Mouse (Mus musculus) heart, embryonic 13.5 days (tissue): ENCODE data around the gene Slc2a13. TPM values are rescaled to one million over a fixed set of nuclear protein-coding genes. Genes with fewer than 3 reads are reported as not detected.

Experiments used
- ATAC-seq: fragments of 200-750 bp; cut with Nextera tagmentation; 2 replicates; pipeline ENCODE4 v1.8.0; 2017; ENCODE audit warnings: moderate TSS enrichment; ENCODE audit not compliant: insufficient number of reproducible peaks, low FRiP score, low TSS enrichment; ENCODE audit errors: extremely low read depth
- H3K27ac ChIP-seq: fragments of 300-500 bp; sonication (generic); replicated peaks from 2 replicates; pipeline ENCODE4 v1.5.1; 2015; ENCODE audit warnings: moderate library complexity, mild to moderate bottlenecking, inconsistent platforms
- H3K27me3 ChIP-seq: fragments of 300-500 bp; sonication (generic); replicated peaks from 2 replicates; pipeline ENCODE4 v1.6.1; 2015; ENCODE audit warnings: mild to moderate bottlenecking, inconsistent platforms
- H3K36me3 ChIP-seq: fragments of 300-500 bp; sonication (generic); 2 replicates; pipeline ENCODE4 v1.6.1; 2015; ENCODE audit warnings: mild to moderate bottlenecking, inconsistent platforms
- H3K4me1 ChIP-seq: fragments of 300-500 bp; sonication (generic); 2 replicates; pipeline ENCODE4 v1.6.1; 2015; ENCODE audit warnings: inconsistent platforms
- H3K4me2 ChIP-seq: fragments of 300-500 bp; sonication (generic); 2 replicates; pipeline ENCODE4 v1.6.1; 2015; ENCODE audit warnings: inconsistent platforms, mild to moderate bottlenecking, moderate library complexity
- H3K4me3 ChIP-seq: fragments of 300-500 bp; sonication (generic); 2 replicates; pipeline ENCODE4 v1.5.1; 2015; ENCODE audit warnings: moderate library complexity, mild to moderate bottlenecking, inconsistent platforms
- H3K9ac ChIP-seq: fragments of 300-500 bp; sonication (generic); 2 replicates; pipeline ENCODE4 v1.6.1; 2015; ENCODE audit warnings: inconsistent platforms, mild to moderate bottlenecking, moderate library complexity
- H3K9me3 ChIP-seq: fragments of 300-500 bp; sonication (generic); 2 replicates; pipeline ENCODE4 v1.6.1; 2016; ENCODE audit warnings: inconsistent platforms
- WGBS: fragments of 180-500 bp; shearing (Covaris S2); methylation state at CpG from one replicate; pipeline ENCODE4 v1.1.7; 2015; ENCODE audit warnings: mixed read lengths; 5-methylcytosine and 5-hydroxymethylcytosine counted together
- polyA plus RNA-seq: library from polyadenylated mRNA; unstranded; fragments of >200 nt; fragmentation: Nextera tagmentation; extraction: Ambion mirVana; gene quantifications from 2 replicates; pipeline ENCODE4 v1.2.1, GENCODE M21; 2015

The Slc2a13 gene
- polyA plus RNA-seq, 1 experiment from 2014 or later, result 0.99 TPM

- no peaks in the 10 kb centered on the region for H3K9me3 ChIP-seq
- H3K9ac ChIP-seq, result no peak overlapping the region
- H3K27ac ChIP-seq, result no peak overlapping the region
- no peak for ATAC-seq
- peaks cover 4% of the 10 kb centered on the region; the same call in 1 of the 2 replicates for H3K4me1 ChIP-seq
- H3K36me3 ChIP-seq, result no peaks in the 10 kb centered on the region
- no peaks in the 10 kb centered on the region for H3K27me3 ChIP-seq
- no peak overlapping the region for H3K4me2 ChIP-seq
- no peak overlapping the region for H3K4me3 ChIP-seq
- WGBS, result 79% methylated on average over 4 of the region's 4 CpGs
These were observed 78.0 kb downstream of the Slc2a13 start for GRCm38 (mm10) chr15:91495014-91495413.

DNA sequence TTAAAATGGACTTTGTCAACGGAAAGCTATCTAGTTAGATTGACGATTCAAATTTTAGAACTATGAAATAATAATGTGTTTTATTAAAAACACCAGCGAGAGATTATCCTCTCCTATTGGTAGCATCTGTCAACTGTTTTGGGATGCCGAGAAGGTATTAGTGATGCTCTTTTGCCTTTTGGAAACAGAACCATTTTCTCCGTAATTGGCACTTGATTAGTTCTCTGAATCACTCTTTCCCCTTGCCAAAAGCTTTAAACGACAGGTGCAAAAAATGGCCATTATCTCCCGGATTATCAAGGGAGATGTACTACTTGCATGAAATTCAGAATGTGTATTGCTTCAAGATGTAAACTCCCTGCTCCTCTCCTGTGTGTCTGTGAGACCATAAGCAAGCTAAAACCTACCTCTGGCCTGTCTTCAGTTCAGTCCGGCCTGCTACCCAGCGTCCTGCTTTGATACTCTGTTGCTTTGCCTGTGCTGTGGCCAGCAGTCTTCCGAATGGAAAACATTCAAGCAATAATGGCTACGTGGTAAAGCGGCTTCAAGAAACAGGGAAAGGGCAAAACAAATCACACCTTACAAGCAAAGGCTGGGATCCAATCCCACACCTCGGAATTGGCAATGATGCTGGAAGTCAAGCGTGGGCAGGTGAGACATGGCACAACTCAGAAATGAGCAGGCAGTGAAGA is 93.0 kb downstream of the Slc2a13 start:
- 81% methylated on average over 14 of the region's 14 CpGs for WGBS
- ATAC-seq, result no peak

GRCm38 (mm10) chr15:91477766-91478165 is 95.3 kb downstream of the Slc2a13 start:
- no peaks in the 10 kb centered on the region for H3K27me3 ChIP-seq
- H3K9me3 ChIP-seq, result peaks cover 16% of the 10 kb centered on the region
- ATAC-seq, result no peak
- H3K4me1 ChIP-seq, result no peaks in the 10 kb centered on the region
- no peak overlapping the region for H3K9ac ChIP-seq
- H3K36me3 ChIP-seq, result no peaks in the 10 kb centered on the region
- H3K4me2 ChIP-seq, result no peak overlapping the region
- no peak overlapping the region for H3K27ac ChIP-seq
- no peak overlapping the region for H3K4me3 ChIP-seq
- 39% methylated on average over 5 of the region's 5 CpGs for WGBS

More for the DNA sequence above, 93.0 kb downstream of the Slc2a13 start:
- H3K9ac ChIP-seq, result no peak overlapping the region
- H3K4me1 ChIP-seq, result no peaks in the 10 kb centered on the region
- no peak overlapping the region for H3K4me3 ChIP-seq
- H3K9me3 ChIP-seq, result peaks cover 16% of the 10 kb centered on the region
- H3K4me2 ChIP-seq, result no peak overlapping the region
- no peak overlapping the region for H3K27ac ChIP-seq
- no peaks in the 10 kb centered on the region for H3K27me3 ChIP-seq
- 0 out of 2 replicates have a peak, but pooled peaks cover 3% of the 10 kb centered on the region for H3K36me3 ChIP-seq

- no peak for ATAC-seq
- Histone ChIP-seq H3K9me3 (peaks cover 10% of the 10 kb centered on the region; the same call in 1 of the 2 replicates), H3K27ac (no peak overlapping the region), H3K4me1 (no peaks in the 10 kb centered on the region), H3K4me2 (no peak overlapping the region), H3K27me3 (no peaks in the 10 kb centered on the region), H3K9ac (no peak overlapping the region), H3K4me3 (no peak overlapping the region), H3K36me3 (no peaks in the 10 kb centered on the region)
- 77% methylated on average over 2 of the region's 2 CpGs for WGBS
These were observed 99.2 kb downstream of the Slc2a13 start for GRCm38 (mm10) chr15:91473690-91474409.

DNA sequence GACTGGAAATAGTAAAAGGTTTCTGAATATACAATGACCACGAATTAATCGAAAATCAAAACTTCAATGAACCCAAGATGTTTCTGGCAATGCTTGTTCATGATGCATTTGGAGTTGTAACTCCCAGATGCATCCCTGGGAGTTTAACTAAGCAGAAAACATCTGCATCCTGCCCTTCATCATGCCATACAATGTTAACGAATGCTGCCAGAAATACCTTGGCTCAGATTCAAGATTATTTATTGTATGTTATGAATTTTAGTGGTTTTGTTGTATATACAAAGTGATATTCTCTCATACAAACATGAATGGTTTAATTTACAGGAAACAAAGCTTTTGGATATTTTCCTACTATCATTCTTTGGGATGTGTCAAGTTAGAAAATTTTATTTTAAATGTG is 107.7 kb downstream of the Slc2a13 start:
- Histone ChIP-seq H3K4me2 (no peak overlapping the region), H3K4me3 (no peak overlapping the region), H3K4me1 (peaks cover 9% of the 10 kb centered on the region), H3K9ac (no peak overlapping the region), H3K36me3 (no peaks in the 10 kb centered on the region), H3K9me3 (0 out of 2 replicates have a peak, but pooled peaks cover 4% of the 10 kb centered on the region), H3K27ac (no peak overlapping the region), H3K27me3 (no peaks in the 10 kb centered on the region)
- 62% methylated on average over 3 of the region's 3 CpGs for WGBS
- no peak for ATAC-seq

GRCm38 (mm10) chr15:91463857-91464435 is 109.1 kb downstream of the Slc2a13 start:
- no peak overlapping the region for H3K9ac ChIP-seq
- ATAC-seq, result no peak
- H3K9me3 ChIP-seq, result no peaks in the 10 kb centered on the region
- no peaks in the 10 kb centered on the region for H3K36me3 ChIP-seq
- H3K4me1 ChIP-seq, result peaks cover 9% of the 10 kb centered on the region
- no peak overlapping the region for H3K4me2 ChIP-seq
- H3K4me3 ChIP-seq, result no peak overlapping the region
- no peaks in the 10 kb centered on the region for H3K27me3 ChIP-seq
- H3K27ac ChIP-seq, result no peak overlapping the region
- WGBS, result 70% methylated on average over 10 of the region's 10 CpGs

DNA sequence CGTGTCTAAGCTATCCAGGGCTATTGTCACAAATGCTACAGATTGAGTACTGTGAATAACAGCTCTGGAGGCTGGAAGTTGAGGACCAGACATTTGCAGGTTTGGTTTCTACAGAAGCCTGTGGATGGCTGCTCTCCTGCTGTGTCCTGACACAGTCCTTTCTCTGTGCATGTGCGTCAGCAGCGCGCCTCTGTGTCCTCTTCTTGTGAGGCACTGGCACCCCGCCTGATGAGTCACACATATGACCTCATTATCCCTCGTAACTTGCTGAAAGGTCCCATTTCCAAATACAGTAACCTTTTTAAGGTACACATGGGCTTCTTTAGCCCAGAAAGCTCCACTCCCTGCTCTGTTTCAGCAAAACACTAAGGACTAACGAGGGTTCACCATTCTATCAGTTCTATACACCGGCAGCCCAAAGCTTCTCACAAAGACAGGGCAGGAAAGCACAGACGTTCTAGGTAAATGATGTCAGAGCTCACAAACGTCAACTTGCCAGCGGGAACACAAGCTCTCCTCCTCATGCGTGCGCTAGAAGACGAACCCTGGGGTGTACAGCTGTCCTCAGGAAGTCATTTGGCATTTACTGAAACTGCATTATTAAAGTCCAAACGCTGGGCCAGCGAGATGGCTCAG is 109.9 kb downstream of the Slc2a13 start:
- peaks cover 9% of the 10 kb centered on the region for H3K4me1 ChIP-seq
- no peak overlapping the region for H3K27ac ChIP-seq
- H3K4me2 ChIP-seq, result no peak overlapping the region
- H3K36me3 ChIP-seq, result no peaks in the 10 kb centered on the region
- H3K27me3 ChIP-seq, result no peaks in the 10 kb centered on the region
- no peak overlapping the region for H3K9ac ChIP-seq
- no peaks in the 10 kb centered on the region for H3K9me3 ChIP-seq
- ATAC-seq, result no peak
- no peak overlapping the region for H3K4me3 ChIP-seq
- WGBS, result 59% methylated on average over 16 of the region's 16 CpGs

DNA sequence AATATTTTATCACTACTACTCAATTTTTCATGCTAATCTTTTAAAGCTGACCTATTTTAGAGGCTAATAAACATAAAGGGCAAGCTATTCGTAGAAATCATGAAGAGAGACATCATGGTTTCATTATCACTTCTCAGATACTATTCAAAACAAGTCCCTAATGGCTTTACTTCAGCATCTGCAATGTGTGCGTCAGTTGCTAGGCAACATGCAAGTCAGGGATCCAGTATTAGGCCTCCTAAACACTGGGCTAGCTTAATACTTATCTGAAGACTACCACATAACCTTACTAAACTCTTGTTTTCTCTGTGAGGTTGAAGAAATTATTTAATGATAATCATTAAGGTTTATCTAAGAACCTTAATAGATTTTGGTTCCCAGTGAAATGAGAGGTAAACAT is 111.1 kb downstream of the Slc2a13 start:
- H3K4me1 ChIP-seq, result peaks cover 15% of the 10 kb centered on the region
- H3K27ac ChIP-seq, result no peak overlapping the region
- no peak overlapping the region for H3K4me2 ChIP-seq
- no peaks in the 10 kb centered on the region for H3K27me3 ChIP-seq
- no peak overlapping the region for H3K9ac ChIP-seq
- ATAC-seq, result no peak
- WGBS, result 44% methylated on average over 2 of the region's 2 CpGs
- no peaks in the 10 kb centered on the region for H3K36me3 ChIP-seq
- H3K4me3 ChIP-seq, result no peak overlapping the region
- H3K9me3 ChIP-seq, result no peaks in the 10 kb centered on the region

DNA sequence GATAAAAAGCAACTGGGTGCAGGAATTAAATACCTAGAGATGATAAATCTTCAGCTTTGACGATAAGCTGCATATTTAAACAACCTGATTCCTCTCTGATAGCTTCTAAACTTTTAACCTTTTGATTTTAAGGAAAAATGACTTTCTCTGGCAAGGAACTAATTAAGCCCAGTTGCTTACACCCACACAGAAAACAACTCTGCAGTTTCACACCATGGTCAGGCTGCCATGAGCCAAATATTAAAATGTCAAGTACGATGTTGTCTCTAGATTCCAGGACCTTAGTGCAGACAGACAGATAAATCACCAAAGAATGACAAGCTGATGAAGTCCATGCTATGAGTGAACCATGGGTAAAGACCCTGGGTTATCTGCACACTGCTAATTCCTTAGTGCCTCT is 115.9 kb downstream of the Slc2a13 start:
- H3K4me1 ChIP-seq, result 0 out of 2 replicates have a peak, but pooled peaks cover 6% of the 10 kb centered on the region
- 49% methylated on average over 2 of the region's 2 CpGs for WGBS
- H3K9ac ChIP-seq, result no peak overlapping the region
- H3K27me3 ChIP-seq, result no peaks in the 10 kb centered on the region
- H3K27ac ChIP-seq, result no peak overlapping the region
- H3K4me2 ChIP-seq, result no peak overlapping the region
- no peaks in the 10 kb centered on the region for H3K36me3 ChIP-seq
- no peak overlapping the region for H3K4me3 ChIP-seq
- no peak for ATAC-seq
- no peaks in the 10 kb centered on the region for H3K9me3 ChIP-seq

DNA sequence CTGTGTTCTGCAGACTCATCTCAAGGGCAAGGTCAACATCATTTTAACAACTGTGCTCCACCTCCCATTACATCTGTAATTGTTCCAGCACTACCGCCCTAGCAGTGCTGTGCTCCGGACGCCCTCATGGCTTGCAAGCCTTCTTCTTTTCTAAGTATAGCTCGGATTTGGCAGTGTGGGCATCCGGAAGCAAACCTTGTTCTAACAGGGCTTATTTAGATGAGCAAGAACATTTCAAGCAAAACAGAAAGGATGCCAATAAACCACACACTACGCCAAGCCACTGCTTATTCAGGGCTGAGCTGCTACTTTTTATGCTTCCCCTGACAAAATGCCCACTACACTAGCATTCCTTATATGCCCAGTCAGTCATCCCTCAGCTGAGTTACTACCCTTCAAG is 127.7 kb downstream of the Slc2a13 start:
- Histone ChIP-seq H3K9me3 (peaks cover 7% of the 10 kb centered on the region; the same call in 1 of the 2 replicates), H3K9ac (no peak overlapping the region), H3K36me3 (no peaks in the 10 kb centered on the region), H3K27ac (no peak overlapping the region), H3K4me3 (no peak overlapping the region), H3K27me3 (no peaks in the 10 kb centered on the region), H3K4me1 (peaks cover 12% of the 10 kb centered on the region; the same call in 1 of the 2 replicates), H3K4me2 (no peak overlapping the region)
- ATAC-seq, result no peak
- 77% methylated on average over 6 of the region's 6 CpGs for WGBS

GRCm38 (mm10) chr15:91443449-91443848 is 129.6 kb downstream of the Slc2a13 start:
- Histone ChIP-seq H3K4me3 (no peak overlapping the region), H3K9me3 (no peaks in the 10 kb centered on the region), H3K27ac (no peak overlapping the region), H3K4me2 (no peak overlapping the region), H3K9ac (no peak overlapping the region), H3K36me3 (no peaks in the 10 kb centered on the region), H3K4me1 (peaks cover 12% of the 10 kb centered on the region; the same call in 1 of the 2 replicates), H3K27me3 (no peaks in the 10 kb centered on the region)
- 83% methylated on average over 8 of the region's 8 CpGs for WGBS
- ATAC-seq, result no peak
